ENCODE assay signal across 8 mouse cellular contexts in genomic region chr6:91212571-91212970, GRCm38 (mm10). TPM values are rescaled to one million over a fixed set of nuclear protein-coding genes. Genes with fewer than 3 reads are reported as not detected.
DNase-seq lines count a peak whose midpoint lies in the region; ATAC-seq and TF ChIP-seq lines count a peak whose summit lies in the region.

No protein-coding gene starts in this region.

- no peaks in the 10 kb centered on the region for H3K9me3 ChIP-seq in lung, embryonic 15.5 days

- no peak for TF ChIP-seq CTCF in heart, adult 2 months (IDR thresholded peaks at IDR 0.05)
- TF ChIP-seq CTCF in kidney, adult 2 months (conservative IDR thresholded peaks at IDR 0.05; ENCODE audit: insufficient read depth, insufficient read length, low read depth, low read length): no peak

- peak overlapping the region; percentile 64 for H3K9ac ChIP-seq in heart, adult 2 months (ENCODE audit: low read depth, low read length)
- no peak overlapping the region for H3K9ac ChIP-seq in lung, embryonic 15.5 days

- no peak for TF ChIP-seq EP300 in heart, adult 2 months (IDR thresholded peaks at IDR 0.05; ENCODE audit: insufficient read depth, low read depth, low read length)

- 6% methylated on average over 29 of the region's 29 CpGs for WGBS in heart, adult 2 months
- 3% methylated on average over 29 of the region's 29 CpGs for WGBS in kidney, adult 2 months
- 2% methylated on average over 29 of the region's 29 CpGs for WGBS in lung, embryonic 15.5 days

- peak overlapping the region; percentile 56 for H3K4me2 ChIP-seq in lung, embryonic 15.5 days

- H3K4me3 ChIP-seq in heart, adult 2 months: peak overlapping the region; percentile 57
- H3K4me3 ChIP-seq in kidney, adult 2 months (ENCODE audit: insufficient read depth, low read depth, low read length): no peak overlapping the region
- H3K4me3 ChIP-seq in lung, embryonic 15.5 days: peak overlapping the region; percentile 29

- peak; percentile 69 for TF ChIP-seq POLR2A in heart, adult 2 months (IDR thresholded peaks at IDR 0.05; ENCODE audit: insufficient read depth, low read depth, low read length)
- TF ChIP-seq POLR2A in kidney, adult 2 months (IDR thresholded peaks at IDR 0.05; ENCODE audit: low read depth, low read length): no peak

- ATAC-seq in lung, embryonic 15.5 days (ENCODE audit: borderline replicate concordance, extremely low read depth, low FRiP score, low TSS enrichment): peak; percentile 74; the same call in 1 of the 2 replicates

- DNase-seq in right cerebral cortex, adult 18-20 months: peak; percentile 43
- no peak for DNase-seq in right cerebral cortex, postnatal 36 days (ENCODE audit: low spot score in 2 of 2)
- peak; percentile 66 for DNase-seq in embryo, embryonic 11.5 days (ENCODE audit: low read depth, low spot score)
- peak; percentile 87 to 88 for DNase-seq in heart, adult 2 months
- DNase-seq in kidney, adult 2 months: peak; percentile 27
- DNase-seq in retina, postnatal 1 day: peak; percentile 84
- DNase-seq in cerebellum, adult 9-10 months: no peak

- peak overlapping the region; percentile 63 for H3K27ac ChIP-seq in heart, adult 2 months
- H3K27ac ChIP-seq in kidney, adult 2 months (ENCODE audit: insufficient read depth, low read depth, low read length): no peak overlapping the region
- no peak overlapping the region for H3K27ac ChIP-seq in lung, embryonic 15.5 days

- peaks cover 19% of the 10 kb centered on the region for H3K4me1 ChIP-seq in heart, adult 2 months (ENCODE audit: control insufficient read depth, insufficient read depth, low read length)
- no peaks in the 10 kb centered on the region for H3K4me1 ChIP-seq in kidney, adult 2 months (ENCODE audit: control insufficient read depth, insufficient read depth, low read length)
- H3K4me1 ChIP-seq in lung, embryonic 15.5 days: peaks cover 12% of the 10 kb centered on the region

- H3K79me2 ChIP-seq in heart, adult 2 months (replicated peaks; ENCODE audit: control insufficient read depth, insufficient read depth, low read length): no peaks in the 10 kb centered on the region

- H3K36me3 ChIP-seq in heart, adult 2 months (ENCODE audit: control insufficient read depth, insufficient read depth, low read length): no peaks in the 10 kb centered on the region; the same call in 1 of the 2 replicates
- H3K36me3 ChIP-seq in kidney, adult 2 months (ENCODE audit: control insufficient read depth, insufficient read depth, low read length): no peaks in the 10 kb centered on the region
- H3K36me3 ChIP-seq in lung, embryonic 15.5 days: no peaks in the 10 kb centered on the region

- H3K27me3 ChIP-seq in heart, adult 2 months (ENCODE audit: control insufficient read depth, insufficient read depth, low read length): no peaks in the 10 kb centered on the region; the same call in 1 of the 2 replicates
- H3K27me3 ChIP-seq in kidney, adult 2 months (replicated peaks; ENCODE audit: control insufficient read depth, insufficient read depth, low read length): no peaks in the 10 kb centered on the region; the same call in 1 of the 2 replicates
- peaks cover 27% of the 10 kb centered on the region for H3K27me3 ChIP-seq in lung, embryonic 15.5 days

- intact Hi-C loops in heart, adult 2 months (cut with DNase I): loop anchor here (2.0 kb wide), 1 partner anchor 28 kb away; no protein-coding TSS in a partner anchor

RNA-seq across cellular contexts. Expression of gene Fbln2, which starts 0.3 kb away (rescaled TPM):
- 10 to 100 TPM; 55.8 to 56.9 TPM for total RNA-seq in heart, adult 2 months (2021)
- 117 and 153 TPM in 2 replicates for polyA plus RNA-seq in heart, adult 2 months (2012; rRNA removed)
- 12.6 and 18.0 TPM in 2 replicates for polyA plus RNA-seq in kidney, adult 2 months (2012; rRNA removed)
- 53.0 and 65.0 TPM in 2 replicates for polyA plus RNA-seq in lung, embryonic 15.5 days (2015; fragmentation: Nextera tagmentation; extraction: Ambion mirVana)

RNA-seq across cellular contexts. Expression of gene Hdac11, which starts 56.1 kb away (rescaled TPM):
- total RNA-seq in heart, adult 2 months (2021): 10 to 100 TPM; 17.4 to 18.4 TPM
- 22.7 and 28.4 TPM in 2 replicates for polyA plus RNA-seq in heart, adult 2 months (2012; rRNA removed)
- 43.5 and 46.7 TPM in 2 replicates for polyA plus RNA-seq in kidney, adult 2 months (2012; rRNA removed)
- polyA plus RNA-seq in lung, embryonic 15.5 days (2015; fragmentation: Nextera tagmentation; extraction: Ambion mirVana): 7.5 and 8.2 TPM in 2 replicates

Comparison
In these comparisons a context has a peak if more than half of its experiments do, and no peak if none do; other contexts are left out.
1. DNase-seq: peak in right cerebral cortex, adult 18-20 months (single experiment), embryo, embryonic 11.5 days (single experiment), heart, adult 2 months (2 of 2), kidney, adult 2 months (single experiment) and retina, postnatal 1 day (single experiment); none in right cerebral cortex, postnatal 36 days (0 of 2) and cerebellum, adult 9-10 months (single experiment).